Comparison of ENCODE assay signal across 11 mouse cellular contexts in the genomic region with DNA sequence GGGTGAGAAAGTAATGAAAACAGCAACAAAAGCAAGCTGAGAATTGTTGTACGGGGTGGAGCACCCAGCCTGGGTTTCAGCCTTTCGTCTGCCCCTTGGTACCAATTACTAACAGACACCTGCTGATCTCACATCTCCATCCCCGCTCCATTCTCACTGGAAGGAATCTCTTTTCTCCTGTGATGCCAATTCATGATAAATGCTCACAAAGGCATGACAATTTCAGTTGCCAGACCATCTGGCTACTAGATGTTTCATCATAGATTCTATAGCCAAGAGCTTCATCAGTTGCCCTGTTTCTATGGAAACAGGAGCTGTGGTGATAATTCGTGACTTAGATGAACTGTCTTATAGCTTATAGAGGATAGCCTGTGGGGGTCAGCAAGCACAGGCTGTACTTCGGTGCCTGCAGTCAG.
A peak's percentile ranks its signal among the peaks of the same experiment; 100 is the strongest.
DNase-seq lines count a peak whose midpoint lies in the region; ATAC-seq and TF ChIP-seq lines count a peak whose summit lies in the region.
"Had no signal": no experiment of that assay in that cellular context is flagged by ENCODE, and none has a peak within 500 bp of the region (broad histone marks: within the 10 kb centered on the region; RNA-seq: fewer than 3 reads in every experiment).

No protein-coding gene starts in this region.

- H3K9me3 ChIP-seq in hindbrain, postnatal 0 days (ENCODE audit: low read length): no peaks in the 10 kb centered on the region
- no peaks in the 10 kb centered on the region for H3K9me3 ChIP-seq in midbrain, embryonic 13.5 days
- H3K9me3 ChIP-seq: liver, embryonic 15.5 days had no signal

- H3K4me1 ChIP-seq in hindbrain, postnatal 0 days (ENCODE audit: insufficient read depth, low read length): no peaks in the 10 kb centered on the region
- peaks cover 9% of the 10 kb centered on the region; the same call in 1 of the 2 replicates for H3K4me1 ChIP-seq in midbrain, embryonic 13.5 days (replicated peaks)
- H3K4me1 ChIP-seq: liver, embryonic 15.5 days had no signal

- no peaks in the 10 kb centered on the region for H3K36me3 ChIP-seq in hindbrain, postnatal 0 days (ENCODE audit: insufficient read depth, low read length)
- no peaks in the 10 kb centered on the region for H3K36me3 ChIP-seq in midbrain, embryonic 13.5 days
- H3K36me3 ChIP-seq: liver, embryonic 15.5 days had no signal

- no peak overlapping the region for H3K27ac ChIP-seq in hindbrain, postnatal 0 days
- H3K27ac ChIP-seq in midbrain, embryonic 13.5 days: peak overlapping the region; percentile 14; the same call in 1 of the 2 replicates
- H3K27ac ChIP-seq: kidney, postnatal 0 days; liver, embryonic 15.5 days had no signal

- ATAC-seq in hindbrain, postnatal 0 days: peak; percentile 94
- ATAC-seq in midbrain, embryonic 13.5 days: peak; percentile 86

- no peak for TF ChIP-seq CTCF in brain, embryonic 14.5 days (IDR thresholded peaks at IDR 0.05; ENCODE audit: borderline replicate concordance, extremely low read depth, insufficient read depth, insufficient read length)
- no peak for TF ChIP-seq CTCF in hindbrain, postnatal 0 days (IDR thresholded peaks at IDR 0.05; ENCODE audit: low read depth)

- H3K4me3 ChIP-seq in hindbrain, postnatal 0 days (ENCODE audit: low read length): no peak overlapping the region
- no peak overlapping the region for H3K4me3 ChIP-seq in midbrain, embryonic 13.5 days (replicated peaks)
- H3K4me3 ChIP-seq: liver, embryonic 15.5 days had no signal

- no peak for TF ChIP-seq POLR2A in brain, embryonic 14.5 days (IDR thresholded peaks at IDR 0.05; ENCODE audit: borderline replicate concordance, extremely low read depth, insufficient read depth, insufficient read length, poor library complexity, severe bottlenecking)

- no peak overlapping the region for H3K9ac ChIP-seq in hindbrain, postnatal 0 days (replicated peaks; ENCODE audit: low read length)
- H3K9ac ChIP-seq in midbrain, embryonic 13.5 days (replicated peaks): no peak overlapping the region
- H3K9ac ChIP-seq: liver, embryonic 15.5 days had no signal

- intact Hi-C loops in gastrocnemius, postnatal 36 days (cut with DNase I): no loop called here

- H3K4me2 ChIP-seq in hindbrain, postnatal 0 days (ENCODE audit: low read depth, low read length): no peak overlapping the region
- H3K4me2 ChIP-seq in midbrain, embryonic 13.5 days (replicated peaks): no peak overlapping the region
- H3K4me2 ChIP-seq: liver, embryonic 15.5 days had no signal

- 16% methylated on average over 5 of the region's 5 CpGs for WGBS in hindbrain, postnatal 0 days
- WGBS in midbrain, embryonic 13.5 days: 36% methylated on average over 5 of the region's 5 CpGs

- DNase-seq in brain, embryonic 14.5 days (ENCODE audit: low read depth): peak; percentile 93
- DNase-seq in cerebellum, adult 9-11 months: peak; percentile 84
- peak; percentile 88 for DNase-seq in hindbrain, postnatal 0 days (ENCODE audit: low spot score)
- DNase-seq in ovary, postnatal 36 days (ENCODE audit: low spot score): no peak
- DNase-seq in adrenal gland, adult 2 months: no peak
- DNase-seq in gastrocnemius, postnatal 36 days: no peak
- DNase-seq in ovary, postnatal 14 days (ENCODE audit: low spot score): no peak
- DNase-seq: heart, adult 18-20 months had no signal

- H3K27me3 ChIP-seq in hindbrain, postnatal 0 days (ENCODE audit: insufficient read depth, low read length): no peaks in the 10 kb centered on the region
- H3K27me3 ChIP-seq in midbrain, embryonic 13.5 days: no peaks in the 10 kb centered on the region
- H3K27me3 ChIP-seq: liver, embryonic 15.5 days had no signal

Comparison
In these comparisons a context has a peak if more than half of its experiments do, and no peak if none do; other contexts are left out.
1. DNase-seq: peak in brain, embryonic 14.5 days (single experiment), cerebellum, adult 9-11 months (single experiment) and hindbrain, postnatal 0 days (single experiment); none in ovary, postnatal 36 days (single experiment), adrenal gland, adult 2 months (single experiment), gastrocnemius, postnatal 36 days (0 of 2) and ovary, postnatal 14 days (single experiment).